Mouse (Mus musculus) neural tube, embryonic 15.5 days (tissue): ENCODE data around the gene Tlr5. TPM values are rescaled to one million over a fixed set of nuclear protein-coding genes. Genes with fewer than 3 reads are reported as not detected.

Experiments
- ATAC-seq: fragments of 200-750 bp; cut with Nextera tagmentation; 2 replicates; pipeline ENCODE4 v1.8.0; 2017; ENCODE audit warnings: mild to moderate bottlenecking, moderate TSS enrichment, moderate library complexity; ENCODE audit not compliant: low FRiP score
- H3K27ac ChIP-seq: fragments of 300-500 bp; sonication (generic); replicated peaks from 2 replicates; pipeline ENCODE4 v1.5.1; 2015; ENCODE audit warnings: mild to moderate bottlenecking, inconsistent platforms
- H3K27me3 ChIP-seq: fragments of 300-500 bp; sonication (generic); replicated peaks from 2 replicates; pipeline ENCODE4 v1.6.1; 2015; ENCODE audit warnings: inconsistent platforms
- H3K36me3 ChIP-seq: fragments of 300-500 bp; sonication (generic); 2 replicates; pipeline ENCODE4 v1.6.1; 2015; ENCODE audit warnings: inconsistent platforms
- H3K4me1 ChIP-seq: fragments of 300-500 bp; sonication (generic); 2 replicates; pipeline ENCODE4 v1.6.1; 2015; ENCODE audit warnings: inconsistent platforms
- H3K4me2 ChIP-seq: fragments of 300-500 bp; sonication (generic); 2 replicates; pipeline ENCODE4 v1.6.1; 2015; ENCODE audit warnings: inconsistent platforms, mild to moderate bottlenecking, moderate library complexity
- H3K4me3 ChIP-seq: fragments of 300-500 bp; sonication (generic); replicated peaks from 2 replicates; pipeline ENCODE4 v1.5.1; 2015; ENCODE audit warnings: mild to moderate bottlenecking, inconsistent platforms
- H3K9ac ChIP-seq: fragments of 300-500 bp; sonication (generic); replicated peaks from 2 replicates; pipeline ENCODE4 v1.6.1; 2015; ENCODE audit warnings: mild to moderate bottlenecking, inconsistent platforms
- H3K9me3 ChIP-seq: fragments of 300-500 bp; sonication (generic); replicated peaks from 2 replicates; pipeline ENCODE4 v1.6.1; 2016; ENCODE audit warnings: inconsistent platforms
- WGBS: fragments of 180-500 bp; shearing (Covaris S2); methylation state at CpG from one replicate; pipeline ENCODE4 v1.1.7; 2015; ENCODE audit warnings: mixed read lengths; 5-methylcytosine and 5-hydroxymethylcytosine counted together
- polyA plus RNA-seq: library from polyadenylated mRNA; unstranded; fragments of >200 nt; fragmentation: Nextera tagmentation; extraction: Ambion mirVana; gene quantifications from 2 replicates; pipeline ENCODE4 v1.2.1, GENCODE M21; 2015

The Tlr5 gene
- polyA plus RNA-seq = 0.36 and 0.61 TPM in 2 replicates

DNA sequence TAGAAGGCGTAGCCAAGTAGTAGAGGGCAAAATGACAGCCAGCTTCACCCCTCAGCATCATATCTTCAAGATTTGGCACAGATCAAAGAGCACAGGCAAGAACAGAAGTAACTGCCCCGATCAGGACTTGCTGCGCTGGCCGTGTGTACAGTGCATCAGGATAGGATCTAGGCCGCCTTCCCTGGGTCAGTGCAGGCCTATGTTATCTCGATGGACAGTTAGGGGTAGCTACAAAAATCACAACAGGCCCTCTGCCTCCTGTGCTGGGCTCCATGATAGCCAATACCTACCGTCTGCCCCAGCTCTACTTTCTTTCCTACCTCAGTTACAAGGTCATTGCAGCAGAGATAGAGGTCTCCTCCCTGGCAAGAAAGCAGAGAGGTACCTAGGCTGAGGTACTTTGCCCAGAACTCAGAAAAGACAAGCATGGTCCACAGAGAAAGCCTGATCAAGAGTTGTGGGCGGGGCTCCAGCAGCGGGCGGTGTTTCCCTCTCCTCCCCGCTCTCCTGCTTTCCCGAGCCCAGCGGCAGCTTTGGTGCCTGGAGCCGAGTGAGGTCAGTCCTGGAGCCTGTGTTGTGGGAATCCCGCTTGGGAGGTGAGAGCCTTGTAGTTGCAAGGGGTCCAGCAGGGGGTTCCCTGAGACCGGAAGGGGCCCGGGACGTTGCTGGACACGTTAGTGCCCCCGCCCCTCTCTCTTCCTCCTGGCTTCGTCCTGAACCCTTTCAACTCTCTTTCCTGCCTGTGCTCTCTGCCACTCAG, at the start of gene Tlr5:
TSS of gene Tlr5 (plus strand) at position 502 of the 760 bp plus-strand sequence.
- H3K4me2 ChIP-seq = peak within 1 kb of the TSS; percentile 60
- WGBS = 22% methylated on average over 21 of the region's 21 CpGs
- no peak; the same call in 1 of the 2 replicates for ATAC-seq
- H3K36me3 ChIP-seq = no peaks in the 10 kb centered on the region
- H3K4me1 ChIP-seq = peaks cover 27% of the 10 kb centered on the region
- H3K9ac ChIP-seq = peak within 1 kb of the TSS; percentile 11; the same call in 1 of the 2 replicates
- no peaks in the 10 kb centered on the region for H3K27me3 ChIP-seq
- no peaks in the 10 kb centered on the region for H3K9me3 ChIP-seq
- H3K4me3 ChIP-seq = peak within 1 kb of the TSS; percentile 31
- no peak within 1 kb of the TSS for H3K27ac ChIP-seq

DNA sequence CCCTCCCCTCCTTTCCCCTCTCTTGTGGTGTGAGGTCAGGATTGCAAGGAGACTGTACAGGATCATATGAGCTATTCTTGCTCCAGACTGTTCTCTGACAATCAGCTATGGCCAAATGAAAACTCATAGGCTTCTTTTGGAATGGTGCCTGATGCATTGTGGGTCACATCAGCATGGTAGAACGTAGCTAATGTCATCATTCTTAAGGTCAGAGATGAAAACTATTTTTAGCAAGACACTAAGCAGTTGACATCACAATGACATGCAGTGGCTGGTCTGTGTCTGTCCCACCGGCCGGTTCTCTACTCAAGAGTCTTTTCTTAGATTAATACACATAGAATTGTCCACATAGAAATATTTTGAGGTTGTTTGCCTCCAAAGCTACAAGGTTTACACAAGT, 48.9 kb upstream of the Tlr5 start:
- H3K27ac ChIP-seq = no peak overlapping the region
- H3K4me3 ChIP-seq = no peak overlapping the region
- no peaks in the 10 kb centered on the region for H3K9me3 ChIP-seq
- H3K4me2 ChIP-seq = no peak overlapping the region
- WGBS = 85% methylated on average over 3 of the region's 3 CpGs
- H3K4me1 ChIP-seq = peaks cover 12% of the 10 kb centered on the region; the same call in 1 of the 2 replicates
- H3K9ac ChIP-seq = no peak overlapping the region
- H3K36me3 ChIP-seq = no peaks in the 10 kb centered on the region
- ATAC-seq = no peak
- no peaks in the 10 kb centered on the region for H3K27me3 ChIP-seq

DNA sequence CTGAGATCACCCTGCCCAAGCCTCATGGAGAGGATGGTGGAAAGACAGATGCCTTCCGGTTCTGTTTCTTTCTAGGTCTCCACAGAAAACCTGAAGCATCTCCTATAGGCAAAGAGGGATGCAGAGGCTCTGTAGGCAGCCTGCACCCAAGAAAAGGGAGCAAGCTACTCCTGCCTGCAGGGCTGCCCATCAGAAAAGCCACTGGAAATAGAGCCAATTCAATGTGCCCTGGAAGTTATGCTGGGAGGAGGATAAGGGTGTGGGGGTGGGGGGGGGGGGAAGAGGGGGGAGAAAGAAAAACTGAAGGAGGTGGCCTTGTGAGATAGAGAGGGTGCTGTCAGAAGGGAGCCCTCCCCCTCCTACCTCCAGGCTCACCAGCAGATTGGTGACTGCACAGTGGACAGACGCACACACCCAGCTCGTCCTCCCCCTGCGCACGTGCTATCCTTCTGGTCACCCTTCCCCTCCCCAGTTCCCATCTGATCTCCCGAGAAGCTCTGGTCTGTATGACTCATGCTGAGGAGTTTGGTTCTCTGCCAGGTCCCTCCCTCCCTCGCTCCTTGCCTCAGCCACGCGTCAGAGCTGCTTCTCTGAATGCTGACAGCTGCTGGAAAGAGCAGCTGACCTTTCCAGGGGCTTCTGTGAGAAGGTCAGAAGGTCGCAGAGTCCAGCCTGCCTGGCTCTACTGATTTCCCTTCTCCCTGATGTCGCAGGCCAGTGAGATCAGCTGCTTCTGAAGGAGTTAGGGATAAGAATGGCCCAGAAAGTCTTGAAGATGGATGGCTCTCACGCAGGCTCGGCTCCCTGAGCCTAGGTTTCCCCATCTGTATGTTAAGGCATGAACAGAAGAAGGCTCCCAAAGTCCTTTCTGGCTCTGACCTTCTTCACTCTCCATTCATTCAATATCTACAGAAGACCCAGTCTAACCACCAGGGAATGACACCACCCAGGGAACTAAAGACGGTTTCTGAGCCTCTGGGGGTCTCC, 46.2 kb upstream of the Tlr5 start:
- no peaks in the 10 kb centered on the region for H3K9me3 ChIP-seq
- H3K36me3 ChIP-seq = no peaks in the 10 kb centered on the region
- H3K9ac ChIP-seq = no peak overlapping the region
- H3K4me2 ChIP-seq = peak overlapping the region; percentile 11; the same call in 1 of the 2 replicates
- no peaks in the 10 kb centered on the region for H3K27me3 ChIP-seq
- 27% methylated on average over 14 of the region's 14 CpGs for WGBS
- H3K27ac ChIP-seq = no peak overlapping the region
- H3K4me3 ChIP-seq = no peak overlapping the region
- ATAC-seq = peak; percentile 62; the same call in 1 of the 2 replicates
- H3K4me1 ChIP-seq = peaks cover 9% of the 10 kb centered on the region; the same call in 1 of the 2 replicates

DNA sequence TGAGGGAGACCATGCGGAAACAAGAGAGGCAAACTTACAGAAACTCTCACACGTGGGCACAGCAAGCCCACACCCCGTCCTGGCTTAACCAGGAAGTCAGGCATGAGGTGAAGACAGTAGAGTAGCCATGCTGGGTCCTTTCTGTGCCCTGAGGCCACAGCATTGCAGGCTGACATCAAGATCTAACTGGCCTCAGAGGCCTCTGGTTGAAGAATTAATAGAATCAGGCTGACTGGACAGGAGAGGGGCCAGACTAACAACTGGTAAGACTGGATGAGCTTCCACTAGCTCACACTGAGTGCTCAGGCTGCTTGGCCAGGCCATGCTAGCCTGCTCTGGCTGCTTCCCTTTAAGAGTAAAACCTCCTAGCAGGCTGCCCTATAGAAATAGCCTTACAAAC, 45.5 kb upstream of the Tlr5 start:
- WGBS = 64% methylated on average over 3 of the region's 3 CpGs
- no peaks in the 10 kb centered on the region for H3K36me3 ChIP-seq
- no peak for ATAC-seq
- H3K4me1 ChIP-seq = peaks cover 9% of the 10 kb centered on the region; the same call in 1 of the 2 replicates
- H3K9me3 ChIP-seq = no peaks in the 10 kb centered on the region
- H3K4me3 ChIP-seq = no peak overlapping the region
- H3K27me3 ChIP-seq = no peaks in the 10 kb centered on the region
- H3K27ac ChIP-seq = no peak overlapping the region
- no peak overlapping the region for H3K4me2 ChIP-seq
- H3K9ac ChIP-seq = no peak overlapping the region

DNA sequence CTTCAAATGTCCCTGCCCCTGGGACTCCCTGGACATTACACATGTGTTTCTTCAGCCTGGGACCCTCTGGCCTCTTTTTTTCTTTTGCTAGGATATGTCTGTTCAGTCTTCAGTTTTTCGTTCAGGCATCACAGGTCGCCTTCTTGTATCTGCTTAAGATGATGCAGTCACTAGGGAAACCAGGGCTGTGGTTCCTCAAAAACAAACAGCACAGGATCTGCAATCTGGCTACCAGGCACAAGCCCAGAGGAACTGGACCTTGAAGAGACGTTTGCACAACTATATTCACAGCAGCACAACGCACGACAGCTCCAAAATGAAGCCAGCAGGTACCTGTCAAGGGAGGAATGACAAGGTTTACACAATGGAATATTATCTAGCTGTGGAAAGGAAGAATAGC, 45.0 kb upstream of the Tlr5 start:
- H3K36me3 ChIP-seq = no peaks in the 10 kb centered on the region
- no peak overlapping the region for H3K4me3 ChIP-seq
- no peak overlapping the region for H3K4me2 ChIP-seq
- ATAC-seq = no peak
- no peaks in the 10 kb centered on the region for H3K27me3 ChIP-seq
- no peak overlapping the region for H3K9ac ChIP-seq
- H3K9me3 ChIP-seq = no peaks in the 10 kb centered on the region
- no peak overlapping the region for H3K27ac ChIP-seq
- peaks cover 9% of the 10 kb centered on the region; the same call in 1 of the 2 replicates for H3K4me1 ChIP-seq
- 81% methylated on average over 5 of the region's 5 CpGs for WGBS

DNA sequence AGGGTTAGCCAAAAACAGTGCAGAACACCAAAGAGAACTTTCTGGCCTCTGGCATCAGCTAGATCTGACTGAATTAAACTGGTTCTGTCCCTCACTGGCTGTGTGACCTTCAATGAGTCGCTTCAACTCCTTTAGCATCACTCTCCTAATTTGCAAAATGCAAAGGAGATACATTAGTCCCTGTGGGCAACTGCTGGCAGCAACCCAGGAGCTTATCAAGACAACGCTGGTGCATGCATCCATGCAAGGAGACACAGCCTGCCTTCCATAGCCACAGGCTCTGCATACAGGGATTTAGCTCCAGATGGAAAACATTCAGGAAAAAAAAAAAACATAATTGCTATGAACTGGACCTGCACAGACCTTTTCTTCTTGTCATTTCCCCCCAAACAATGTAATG, 42.0 kb upstream of the Tlr5 start:
- H3K36me3 ChIP-seq = no peaks in the 10 kb centered on the region
- H3K4me1 ChIP-seq = peaks cover 9% of the 10 kb centered on the region; the same call in 1 of the 2 replicates
- no peak overlapping the region for H3K4me3 ChIP-seq
- H3K27me3 ChIP-seq = no peaks in the 10 kb centered on the region
- no peak overlapping the region for H3K9ac ChIP-seq
- H3K9me3 ChIP-seq = no peaks in the 10 kb centered on the region
- no peak overlapping the region for H3K27ac ChIP-seq
- no peak for ATAC-seq
- no peak overlapping the region for H3K4me2 ChIP-seq
- 37% methylated on average over 2 of the region's 2 CpGs for WGBS

DNA sequence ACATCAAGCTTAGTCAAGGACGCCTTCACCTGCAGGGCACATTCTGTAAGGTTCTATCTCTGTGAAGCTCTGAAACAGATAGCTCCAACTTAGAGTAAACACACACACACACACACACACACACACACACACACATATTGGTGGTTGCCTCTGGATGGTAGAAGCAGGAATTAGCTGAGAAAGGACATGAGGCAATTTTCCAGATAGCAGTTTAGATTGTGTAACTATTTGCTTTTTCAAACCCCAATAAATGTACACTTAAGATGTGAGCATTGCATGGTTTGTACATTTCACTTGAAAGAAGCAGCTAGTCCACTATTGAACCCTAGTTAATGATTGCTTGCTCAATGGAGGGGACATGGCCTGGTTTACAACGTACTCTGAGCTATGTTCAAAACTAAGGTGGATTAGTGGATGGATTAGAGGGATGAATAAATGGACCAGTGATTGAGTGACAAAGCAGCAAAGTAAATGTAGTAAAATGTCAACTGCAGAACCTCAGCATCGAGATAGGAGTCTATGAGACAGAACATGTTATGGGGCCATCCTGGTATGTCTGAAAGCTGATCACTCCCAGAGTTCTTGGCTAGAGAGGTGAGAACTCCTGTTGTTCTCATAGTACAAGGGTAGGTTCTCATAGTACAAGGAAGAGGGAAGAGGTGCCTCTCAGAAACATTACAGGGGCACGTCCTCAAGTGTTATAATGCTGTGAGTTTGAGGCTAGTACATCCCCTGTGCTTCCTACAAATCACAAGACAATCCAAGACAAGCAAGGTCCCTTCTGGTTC, 40.3 kb upstream of the Tlr5 start:
- Histone ChIP-seq H3K9me3 (no peaks in the 10 kb centered on the region), H3K4me3 (no peak overlapping the region), H3K4me2 (no peak overlapping the region), H3K36me3 (no peaks in the 10 kb centered on the region), H3K4me1 (peaks cover 10% of the 10 kb centered on the region), H3K27ac (no peak overlapping the region), H3K27me3 (no peaks in the 10 kb centered on the region), H3K9ac (no peak overlapping the region)
- WGBS = 72% methylated on average over 4 of the region's 4 CpGs
- no peak for ATAC-seq

DNA sequence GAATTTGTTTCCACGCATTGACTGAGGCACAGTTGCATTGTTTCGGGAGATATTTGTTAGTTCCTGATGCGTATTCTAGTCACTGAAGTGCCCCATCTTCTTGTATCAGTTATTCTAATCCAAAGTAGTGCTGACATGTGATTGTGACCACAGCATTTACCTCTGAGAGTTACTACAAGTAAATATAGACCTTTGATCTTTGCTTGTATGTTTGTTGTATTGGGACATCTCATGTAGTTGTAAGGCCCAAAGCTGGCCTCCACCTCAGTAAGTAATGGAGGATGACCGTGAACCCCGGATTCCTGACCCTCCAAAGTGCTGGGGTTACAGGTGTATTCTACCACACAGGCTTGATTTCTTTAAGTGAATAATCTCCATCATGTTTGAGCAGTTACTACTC, 38.4 kb upstream of the Tlr5 start:
- Histone ChIP-seq H3K4me3 (no peak overlapping the region), H3K4me2 (no peak overlapping the region), H3K27ac (no peak overlapping the region), H3K9me3 (no peaks in the 10 kb centered on the region), H3K36me3 (no peaks in the 10 kb centered on the region), H3K4me1 (peaks cover 13% of the 10 kb centered on the region), H3K27me3 (no peaks in the 10 kb centered on the region), H3K9ac (no peak overlapping the region)
- ATAC-seq = no peak
- WGBS = 94% methylated on average over 5 of the region's 5 CpGs

DNA sequence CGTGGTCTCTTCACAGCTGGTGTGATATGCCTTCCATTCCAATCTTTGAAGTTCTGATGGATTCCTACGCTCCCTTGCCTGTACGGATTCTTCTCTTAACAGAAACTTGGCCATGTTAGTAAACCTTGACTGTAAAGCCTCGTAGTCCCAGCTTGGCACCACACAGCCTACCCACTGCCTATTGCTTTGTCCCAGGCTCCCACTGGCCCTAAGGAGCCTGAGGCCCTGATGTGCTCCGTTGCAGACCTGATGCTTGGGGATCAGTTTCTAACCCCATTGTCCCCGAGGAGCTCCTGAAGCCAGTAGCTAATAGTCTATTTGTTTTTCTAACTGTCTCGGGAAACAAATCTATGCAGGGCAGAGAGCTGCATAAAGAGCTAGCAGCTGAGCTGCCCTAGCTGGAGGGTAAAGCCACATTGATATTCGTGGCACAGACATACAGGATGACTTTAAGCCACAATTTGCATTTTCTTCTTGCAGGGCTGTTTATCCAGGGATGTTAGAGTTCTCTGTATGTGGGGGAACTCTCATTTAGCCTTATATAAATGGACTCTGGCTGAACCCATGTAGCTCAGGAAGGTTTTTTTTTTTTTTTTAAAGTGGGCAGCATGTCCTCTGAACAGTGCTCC, 35.8 kb upstream of the Tlr5 start:
- no peaks in the 10 kb centered on the region for H3K36me3 ChIP-seq
- H3K4me1 ChIP-seq = peaks cover 25% of the 10 kb centered on the region
- no peaks in the 10 kb centered on the region for H3K9me3 ChIP-seq
- peak overlapping the region; percentile 54; the same call in 1 of the 2 replicates for H3K27ac ChIP-seq
- 25% methylated on average over 8 of the region's 8 CpGs for WGBS
- H3K4me2 ChIP-seq = no peak overlapping the region
- no peak overlapping the region for H3K9ac ChIP-seq
- peak; percentile 72 for ATAC-seq
- no peak overlapping the region for H3K4me3 ChIP-seq
- H3K27me3 ChIP-seq = no peaks in the 10 kb centered on the region

DNA sequence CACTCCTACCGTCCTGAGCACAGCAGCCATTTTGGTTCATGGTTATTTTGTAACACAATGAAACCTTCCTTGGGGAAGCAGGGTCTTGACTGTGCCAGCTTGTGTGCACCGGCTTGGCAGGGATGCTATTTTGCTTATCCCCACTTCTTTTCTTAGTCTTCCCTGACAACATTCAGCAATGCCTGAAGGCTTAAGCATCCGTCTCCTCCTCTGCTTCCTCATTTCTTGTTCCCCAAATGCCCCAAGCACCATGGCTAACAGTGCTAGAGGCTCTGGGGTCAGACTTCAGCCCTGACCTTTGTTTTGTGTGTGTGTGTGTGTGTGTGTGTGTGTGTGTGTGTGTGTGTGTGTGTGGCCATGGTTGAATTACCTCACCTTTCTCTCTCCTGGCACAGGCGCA, 31.8 kb upstream of the Tlr5 start:
- 39% methylated on average over 4 of the region's 4 CpGs for WGBS
- Histone ChIP-seq H3K9ac (no peak overlapping the region), H3K4me1 (peaks cover 25% of the 10 kb centered on the region), H3K9me3 (no peaks in the 10 kb centered on the region), H3K4me3 (no peak overlapping the region), H3K36me3 (no peaks in the 10 kb centered on the region), H3K27ac (peak overlapping the region; percentile 1; the same call in 1 of the 2 replicates), H3K4me2 (no peak overlapping the region), H3K27me3 (no peaks in the 10 kb centered on the region)
- ATAC-seq = no peak

DNA sequence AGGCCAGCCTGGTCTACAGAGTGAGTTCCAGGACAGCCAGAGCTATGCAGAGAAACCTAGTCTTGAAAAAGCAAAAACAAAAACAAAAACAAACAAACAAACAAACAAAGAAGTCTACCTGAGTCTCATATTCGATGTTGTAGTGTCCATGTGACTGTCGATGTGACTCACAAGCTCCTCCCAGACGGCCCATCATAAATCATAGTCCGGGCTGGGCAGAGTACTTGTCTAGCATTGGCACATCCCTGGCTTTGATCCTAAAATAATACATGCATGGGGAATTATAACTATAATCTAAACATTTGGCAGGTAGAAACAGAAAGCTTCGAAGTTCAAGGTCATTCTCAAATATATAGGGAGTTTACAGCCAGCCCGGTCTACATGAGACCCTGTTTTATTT, 28.1 kb upstream of the Tlr5 start:
- no peak overlapping the region for H3K27ac ChIP-seq
- no peaks in the 10 kb centered on the region for H3K27me3 ChIP-seq
- peaks cover 17% of the 10 kb centered on the region for H3K4me1 ChIP-seq
- H3K4me2 ChIP-seq = no peak overlapping the region
- no peak for ATAC-seq
- WGBS = 90% methylated on average over 6 of the region's 6 CpGs
- H3K9me3 ChIP-seq = no peaks in the 10 kb centered on the region
- H3K36me3 ChIP-seq = no peaks in the 10 kb centered on the region
- no peak overlapping the region for H3K9ac ChIP-seq
- H3K4me3 ChIP-seq = no peak overlapping the region
